Mouse (Mus musculus) liver, postnatal 0 days (tissue): Measurements from ENCODE around the gene Uqcc3. TPM values are rescaled to one million over a fixed set of nuclear protein-coding genes. Genes with fewer than 3 reads are reported as not detected.
"Not testable (repeated sequence)": the region's sequence is repeated elsewhere in the genome, so short reads cannot be mapped to it uniquely, and the experiment has no call there.

ENCODE experiments used
- ATAC-seq: fragments of 200-750 bp; cut with Nextera tagmentation; 2 replicates; pipeline ENCODE4 v1.8.0; 2017; ENCODE audit warnings: mild to moderate bottlenecking, moderate library complexity
- DNase-seq: peaks from one replicate; pipeline ENCODE4 v3.0.0-alpha.2; 2016
- H3K27ac ChIP-seq: fragments of 300-500 bp; sonication (generic); 2 replicates; pipeline ENCODE4 v1.5.1; 2014; ENCODE audit warnings: antibody characterized with exemption, moderate library complexity, mild to moderate bottlenecking, low read depth
- H3K27me3 ChIP-seq: fragments of 300-500 bp; sonication (generic); 2 replicates; pipeline ENCODE4 v1.6.1; 2014; ENCODE audit warnings: low read length, control low read depth, mixed read lengths; ENCODE audit not compliant: insufficient read depth
- H3K36me3 ChIP-seq: fragments of 300-500 bp; sonication (generic); replicated peaks from 2 replicates; pipeline ENCODE4 v1.6.1; 2014; ENCODE audit warnings: mild to moderate bottlenecking, control low read depth, low read length, moderate library complexity, mixed read lengths; ENCODE audit not compliant: insufficient read depth
- H3K4me1 ChIP-seq: fragments of 300-500 bp; sonication (generic); 2 replicates; pipeline ENCODE4 v1.6.1; 2014; ENCODE audit warnings: antibody characterized with exemption, mild to moderate bottlenecking, control low read depth; ENCODE audit not compliant: insufficient read depth
- H3K4me2 ChIP-seq: fragments of 300-500 bp; sonication (generic); 2 replicates; pipeline ENCODE4 v1.6.1; 2014; ENCODE audit warnings: low read depth, mild to moderate bottlenecking, low read length, moderate library complexity, mixed read lengths
- H3K4me3 ChIP-seq: fragments of 300-500 bp; sonication (generic); 2 replicates; pipeline ENCODE4 v1.5.1; 2014; ENCODE audit warnings: low read depth, low read length
- H3K9ac ChIP-seq: fragments of 300-500 bp; sonication (generic); replicated peaks from 2 replicates; pipeline ENCODE4 v1.6.1; 2014; ENCODE audit warnings: mild to moderate bottlenecking, moderate library complexity
- H3K9me3 ChIP-seq: fragments of 300-500 bp; sonication (generic); 2 replicates; pipeline ENCODE4 v1.6.1; 2016; ENCODE audit warnings: mild to moderate bottlenecking, control low read depth, low read length, mixed read lengths
- CTCF ChIP-seq: sonication (generic); IDR thresholded peaks from 2 replicates; pipeline ENCODE4 v1.5.1; 2016; ENCODE audit warnings: antibody characterized with exemption, low read depth
- EP300 ChIP-seq: IDR thresholded peaks from 2 replicates; pipeline ENCODE4 v1.6.1; 2016; ENCODE audit warnings: antibody characterized with exemption, low read depth, mild to moderate bottlenecking
- WGBS: fragments of 180-500 bp; shearing (Covaris S2); extraction: QIAGEN DNeasy Blood & Tissue Kit; methylation state at CpG from one replicate; pipeline ENCODE4 v1.1.7; 2014; ENCODE audit not compliant: insufficient replicate concordance; 5-methylcytosine and 5-hydroxymethylcytosine counted together
- polyA plus RNA-seq: library from polyadenylated mRNA; unstranded; fragments of >200 nt; fragmentation: Nextera tagmentation; extraction: Ambion mirVana; gene quantifications from 2 replicates; pipeline ENCODE4 v1.2.1, GENCODE M21; 2015

Uqcc3 gene
- polyA plus RNA-seq, 1 experiment from 2014 or later = 48.6 TPM

DNA sequence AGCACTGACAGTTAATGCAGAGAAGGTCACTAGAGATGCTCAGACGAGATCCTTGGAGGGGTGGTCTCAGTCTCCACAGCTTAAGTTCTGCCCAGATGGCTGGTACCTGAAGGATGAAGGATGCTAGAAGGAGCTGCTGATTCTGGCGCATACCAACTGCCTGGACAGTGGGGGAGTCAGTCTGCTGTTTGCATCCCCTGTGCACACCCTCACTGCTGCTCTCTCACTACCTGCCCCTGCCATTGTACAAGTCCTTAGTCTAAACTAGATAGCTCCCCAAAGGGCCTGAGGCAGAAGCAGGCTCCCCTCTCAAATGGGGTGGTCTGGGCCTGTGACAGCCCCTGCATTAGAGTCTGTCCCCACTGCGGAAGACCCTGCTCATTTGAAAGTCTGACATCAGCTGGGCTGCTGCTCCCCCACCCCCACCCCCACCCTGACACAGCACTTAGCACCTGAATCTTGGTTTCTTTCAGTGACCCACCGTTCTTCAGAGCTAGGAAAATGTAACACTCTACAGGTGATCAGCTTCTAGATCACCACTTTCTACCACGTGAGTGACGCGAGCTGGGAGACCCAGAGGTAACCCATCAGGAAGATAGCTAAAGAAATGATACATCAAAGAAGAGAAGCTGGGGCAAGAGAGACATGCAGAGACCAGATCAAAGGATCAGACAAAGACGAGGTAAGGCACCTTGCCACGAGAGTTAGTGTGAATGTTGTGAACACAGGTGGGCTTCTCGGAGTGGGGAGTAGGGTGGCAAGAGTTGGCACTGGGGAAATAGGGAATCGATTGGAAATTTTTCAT, 41.4 kb downstream of the Uqcc3 start, which contains the start of gene Gng3:
Gng3 (minus strand) TSS at position 92 of the 805 bp plus-strand sequence.
- H3K4me3 ChIP-seq = peak within 1 kb of the TSS; percentile 63
- H3K27ac ChIP-seq = peak within 1 kb of the TSS; percentile 91
- peaks cover 14% of the 10 kb centered on the region for H3K36me3 ChIP-seq
- peak within 1 kb of the TSS; percentile 77 for H3K9ac ChIP-seq
- no peaks in the 10 kb centered on the region for H3K9me3 ChIP-seq
- peak within 1 kb of the TSS; percentile 97 for H3K4me2 ChIP-seq
- peaks cover 32% of the 10 kb centered on the region for H3K4me1 ChIP-seq
- no peak for ATAC-seq
- H3K27me3 ChIP-seq = no peaks in the 10 kb centered on the region
- TF ChIP-seq CTCF (no peak), EP300 (no peak)
- 78% methylated on average over 11 of the region's 11 CpGs for WGBS
- no peak for DNase-seq

GRCm38 (mm10) chr19:8838041-8838730, 42.5 kb downstream of the Uqcc3 start:
- 25% methylated on average over 15 of the region's 15 CpGs for WGBS
- Histone ChIP-seq H3K9ac (peak overlapping the region; percentile 77), H3K36me3 (peaks cover 24% of the 10 kb centered on the region), H3K4me3 (peak overlapping the region; percentile 63), H3K4me1 (peaks cover 32% of the 10 kb centered on the region), H3K27ac (peak overlapping the region; percentile 91), H3K9me3 (no peaks in the 10 kb centered on the region), H3K4me2 (peak overlapping the region; percentile 97), H3K27me3 (no peaks in the 10 kb centered on the region)
- DNase-seq = peak; percentile 55
- TF ChIP-seq EP300 = no peak
- TF ChIP-seq CTCF = no peak
- ATAC-seq = peak; percentile 9; the same call in 1 of the 2 replicates

DNA sequence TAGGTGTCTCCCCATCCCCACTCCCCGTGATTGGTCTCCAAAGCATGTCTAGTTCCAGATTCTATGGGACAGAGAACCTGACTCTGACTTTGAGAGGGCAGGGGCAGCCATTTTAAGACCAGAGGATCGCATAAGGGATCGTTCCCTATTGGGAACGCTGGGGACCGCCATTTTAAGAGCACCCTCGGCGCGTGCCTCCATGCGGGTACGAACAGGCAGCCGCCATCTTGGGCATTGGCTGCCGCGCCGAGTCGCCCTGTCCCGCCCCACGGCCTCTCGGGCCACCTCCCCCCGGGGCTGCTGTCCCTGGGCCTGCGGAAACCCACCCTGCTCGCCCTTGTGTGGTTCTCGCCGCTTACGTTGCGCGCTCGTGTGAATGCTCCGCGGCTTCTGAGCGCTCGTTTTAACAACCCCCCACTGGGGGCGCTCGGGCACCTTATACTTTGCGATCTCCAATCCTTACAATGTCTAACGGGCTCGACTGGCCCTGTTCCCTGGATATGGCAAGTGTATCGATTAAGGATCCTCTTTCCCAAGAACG, 43.4 kb downstream of the Uqcc3 start, which contains the start of gene Bscl2:
Bscl2 (plus strand) TSS at position 217 of the 541 bp plus-strand sequence.
- Histone ChIP-seq H3K4me3 (peak within 1 kb of the TSS; percentile 63), H3K9me3 (no peaks in the 10 kb centered on the region), H3K27ac (peak within 1 kb of the TSS; percentile 91), H3K4me2 (peak within 1 kb of the TSS; percentile 97), H3K9ac (peak within 1 kb of the TSS; percentile 77), H3K27me3 (no peaks in the 10 kb centered on the region), H3K4me1 (peaks cover 32% of the 10 kb centered on the region), H3K36me3 (peaks cover 29% of the 10 kb centered on the region)
- 1% methylated on average over 38 of the region's 38 CpGs for WGBS
- ATAC-seq = peak; percentile 84
- TF ChIP-seq EP300 (no peak; the same call in 1 of the 2 replicates), CTCF (peak; percentile 70)
- DNase-seq = peak; percentile 86

GRCm38 (mm10) chr19:8836327-8836726, 44.4 kb downstream of the Uqcc3 start:
- not testable (repeated sequence) for DNase-seq, H3K9me3 ChIP-seq, H3K27me3 ChIP-seq, H3K27ac ChIP-seq, H3K4me3 ChIP-seq, H3K4me2 ChIP-seq, H3K9ac ChIP-seq, ATAC-seq
- peaks cover 32% of the 10 kb centered on the region for H3K4me1 ChIP-seq
- 95% methylated on average over 10 of the region's 10 CpGs for WGBS
- peaks cover 39% of the 10 kb centered on the region for H3K36me3 ChIP-seq

- WGBS = 87% methylated on average over 4 of the region's 4 CpGs
- peaks cover 72% of the 10 kb centered on the region for H3K36me3 ChIP-seq
- no peak overlapping the region for H3K4me2 ChIP-seq
- DNase-seq (no peak), ATAC-seq (no peak)
- H3K9me3 ChIP-seq = no peaks in the 10 kb centered on the region
- no peak overlapping the region for H3K4me3 ChIP-seq
- TF ChIP-seq CTCF (no peak), EP300 (no peak)
- no peak overlapping the region for H3K27ac ChIP-seq
- H3K27me3 ChIP-seq = no peaks in the 10 kb centered on the region
- H3K9ac ChIP-seq = no peak overlapping the region
- H3K4me1 ChIP-seq = peaks cover 4% of the 10 kb centered on the region
Measured at GRCm38 (mm10) chr19:8832971-8833370, 47.8 kb downstream of the Uqcc3 start.

DNA sequence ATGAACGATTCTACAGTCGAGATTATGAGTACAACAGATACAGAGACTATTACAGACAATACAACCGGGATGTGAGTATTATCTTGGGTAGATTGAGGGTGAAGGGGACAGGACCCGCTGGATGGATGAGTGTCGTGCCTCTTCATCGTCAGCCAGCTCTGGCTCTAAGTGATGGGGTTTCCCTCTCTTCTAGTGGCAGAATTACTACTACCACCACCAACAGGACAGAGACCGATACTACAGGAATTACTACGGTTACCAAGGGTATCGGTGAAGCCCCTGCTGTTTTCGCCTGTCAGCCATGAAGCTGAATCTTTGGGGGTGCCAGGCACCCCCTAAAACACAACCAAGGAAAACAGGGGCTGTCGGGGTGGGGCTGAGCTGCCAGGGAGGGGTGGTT, 49.5 kb downstream of the Uqcc3 start:
- Histone ChIP-seq H3K4me3 (no peak overlapping the region), H3K9ac (no peak overlapping the region), H3K27ac (no peak overlapping the region), H3K36me3 (peaks cover 89% of the 10 kb centered on the region), H3K9me3 (no peaks in the 10 kb centered on the region), H3K4me1 (no peaks in the 10 kb centered on the region), H3K27me3 (no peaks in the 10 kb centered on the region), H3K4me2 (no peak overlapping the region)
- TF ChIP-seq EP300 (no peak), CTCF (peak; percentile 16)
- 86% methylated on average over 11 of the region's 11 CpGs for WGBS
- DNase-seq = no peak
- no peak for ATAC-seq
